Mouse (Mus musculus): Measurements from ENCODE around the gene Mrpl4.

DNA sequence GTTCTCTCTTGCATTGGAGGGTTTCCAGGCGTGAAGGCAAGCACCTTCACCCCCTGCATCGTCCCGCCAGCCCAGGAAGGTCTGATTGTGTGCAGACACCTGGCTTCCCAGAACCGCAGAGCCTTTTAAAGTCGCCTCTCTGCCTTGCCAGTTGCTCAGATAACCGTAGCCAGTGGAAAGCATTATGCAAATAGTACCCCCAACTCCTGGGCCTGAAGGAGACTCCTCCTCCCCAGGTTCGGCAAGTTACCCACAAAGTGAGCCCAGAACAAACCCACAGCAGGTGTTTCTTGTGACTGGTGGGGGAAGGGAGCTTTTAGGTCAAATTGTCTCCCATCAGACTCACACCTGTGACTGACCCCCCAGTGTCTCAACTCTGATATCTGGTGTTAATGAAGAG lies 14.6 kb upstream of the Mrpl4 start:
- TF ChIP-seq CTCF (IDR thresholded peaks at IDR 0.05; ENCODE audit: low read depth, low read length) (no peak), GATA1 (IDR thresholded peaks at IDR 0.05; ENCODE audit: borderline replicate concordance, low read length) (no peak), TAL1 (conservative IDR thresholded peaks at IDR 0.05; ENCODE audit: low read depth, low read length) (no peak)
